Mouse (Mus musculus) right cerebral cortex, postnatal 4 days (tissue): Measurements from ENCODE around the gene Sult1a1.

Experiments
- DNase-seq: peaks from one replicate; pipeline ENCODE4 v3.0.0-alpha.2; 2022

Gene Sult1a1

GRCm38 (mm10) chr7:126657522-126657921 lies 18.7 kb downstream of the Sult1a1 start:
- DNase-seq = no peak

DNA sequence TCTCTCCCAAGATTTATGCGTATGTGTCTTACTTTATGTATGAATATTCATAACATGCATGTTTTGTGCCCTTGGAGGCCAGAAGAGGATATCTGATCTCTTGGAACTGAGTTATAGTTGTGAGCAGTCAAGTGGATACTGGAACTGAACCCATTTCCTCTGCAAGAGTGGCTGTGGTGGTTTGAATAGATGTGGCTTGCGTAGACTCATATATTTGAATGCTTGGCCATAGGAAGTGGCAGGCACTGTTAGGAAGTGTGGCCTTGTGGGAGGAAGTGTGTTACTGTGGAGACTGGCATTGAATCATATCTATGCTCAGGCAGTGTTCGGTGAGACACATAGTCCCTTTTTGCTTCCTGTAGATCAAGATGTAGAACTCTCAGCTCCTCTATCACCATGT lies 20.5 kb downstream of the Sult1a1 start:
- DNase-seq = no peak

GRCm38 (mm10) chr7:126653991-126654390 lies 22.2 kb downstream of the Sult1a1 start:
- no peak for DNase-seq

DNA sequence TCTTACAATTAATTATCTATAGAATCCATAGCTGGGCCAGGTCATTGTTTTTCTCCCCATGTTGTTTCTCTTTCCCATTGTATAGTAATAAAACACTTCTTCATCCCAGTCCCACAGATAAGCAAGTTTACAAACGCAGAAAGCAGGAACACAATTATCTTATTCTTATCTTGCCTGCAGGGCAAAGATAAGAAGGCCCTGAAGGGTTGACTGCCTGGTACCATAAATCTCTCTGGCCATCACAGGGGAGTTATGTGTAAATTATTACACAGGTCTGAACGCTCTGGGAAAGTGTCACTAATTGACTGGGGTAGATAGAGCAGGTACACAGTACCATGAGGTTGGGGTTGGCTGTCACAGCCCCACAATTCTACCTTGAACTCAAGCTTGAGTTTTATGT lies 25.4 kb downstream of the Sult1a1 start:
- DNase-seq = no peak

DNA sequence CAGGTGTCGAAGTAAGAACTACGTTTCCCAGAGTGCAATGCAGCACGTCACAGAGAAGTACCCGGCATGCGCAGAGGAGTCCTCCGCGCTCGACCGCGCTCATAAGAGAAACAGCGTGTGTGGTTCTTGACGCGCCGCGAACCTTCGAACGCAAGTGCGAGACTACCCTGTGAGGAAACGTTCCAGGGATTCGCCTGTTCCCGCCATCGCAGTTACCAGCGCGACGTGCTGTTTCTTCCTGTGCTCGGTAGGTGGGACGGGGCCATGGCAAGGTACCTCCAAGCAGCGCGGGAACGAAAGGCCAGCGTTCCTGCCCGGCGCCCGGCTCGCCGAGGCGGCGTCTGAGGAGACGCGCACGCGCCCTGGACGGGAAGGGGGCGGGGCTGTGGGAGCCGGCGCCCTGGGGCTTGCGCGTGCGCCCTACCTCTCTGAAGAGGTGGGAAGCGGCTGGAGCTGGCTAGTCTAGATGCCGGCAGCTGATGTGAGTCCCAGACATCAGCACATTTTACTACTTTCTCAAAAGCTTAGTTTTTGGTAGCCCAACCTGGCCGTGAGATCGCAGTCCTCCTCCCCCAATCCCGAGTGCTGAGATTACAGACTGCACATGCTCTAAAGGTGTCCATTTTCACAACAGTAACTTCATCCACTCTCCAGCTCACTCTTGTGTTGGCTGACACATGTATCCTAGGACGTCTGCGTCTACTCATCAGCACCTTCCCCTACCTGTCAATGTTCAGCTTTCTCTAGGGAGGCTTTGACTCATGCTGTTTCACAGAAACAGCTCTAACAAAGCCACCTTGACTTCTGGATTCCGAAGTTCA lies 26.8 kb downstream of the Sult1a1 start, which contains the start of gene Sgf29:
Gene Sgf29 (plus strand): TSS at position 79 of the 821 bp plus-strand sequence.
- peak; percentile 95 for DNase-seq

DNA sequence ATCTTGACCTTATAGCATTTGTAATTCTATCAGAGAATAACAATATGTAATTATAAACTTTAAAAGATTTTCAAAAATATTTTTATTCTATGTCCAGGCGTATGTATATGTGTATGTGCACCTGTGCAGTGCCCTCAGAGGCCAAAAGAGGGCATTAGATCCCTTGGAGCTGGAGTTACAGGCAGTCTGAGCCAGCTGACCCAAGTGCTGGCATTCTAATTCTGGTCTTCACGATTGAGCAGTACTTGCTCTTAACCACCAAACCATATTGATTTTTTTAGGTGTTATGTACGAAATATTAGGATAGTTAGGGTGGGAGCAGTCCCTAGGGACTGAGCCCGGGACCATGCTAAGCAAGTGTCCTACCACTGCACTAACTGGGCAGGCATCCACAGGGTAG lies 27.7 kb downstream of the Sult1a1 start:
- DNase-seq = no peak

- no peak for DNase-seq
Observed at GRCm38 (mm10) chr7:126645708-126646107, 30.5 kb downstream of the Sult1a1 start.

DNA sequence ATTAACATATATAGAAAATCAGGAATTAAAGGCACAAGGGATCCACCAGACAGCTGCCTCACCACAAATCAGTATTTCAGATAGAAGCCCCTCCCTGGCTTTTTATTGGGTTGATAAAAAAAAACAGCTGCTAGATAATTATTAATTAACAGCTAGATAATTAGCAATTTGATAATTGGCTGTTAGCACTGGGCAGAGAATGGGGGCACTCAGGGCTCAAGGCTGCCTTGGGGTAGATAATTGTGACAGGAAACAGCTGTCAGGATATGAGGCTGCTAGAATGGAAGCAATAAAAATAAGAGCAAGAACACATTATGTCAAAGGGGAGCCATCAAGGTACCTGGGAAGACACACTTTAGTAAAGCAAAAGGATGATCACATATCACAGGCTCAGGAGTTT lies 31.3 kb downstream of the Sult1a1 start:
- no peak for DNase-seq

GRCm38 (mm10) chr7:126644345-126644744 lies 31.9 kb downstream of the Sult1a1 start:
- DNase-seq = no peak

DNA sequence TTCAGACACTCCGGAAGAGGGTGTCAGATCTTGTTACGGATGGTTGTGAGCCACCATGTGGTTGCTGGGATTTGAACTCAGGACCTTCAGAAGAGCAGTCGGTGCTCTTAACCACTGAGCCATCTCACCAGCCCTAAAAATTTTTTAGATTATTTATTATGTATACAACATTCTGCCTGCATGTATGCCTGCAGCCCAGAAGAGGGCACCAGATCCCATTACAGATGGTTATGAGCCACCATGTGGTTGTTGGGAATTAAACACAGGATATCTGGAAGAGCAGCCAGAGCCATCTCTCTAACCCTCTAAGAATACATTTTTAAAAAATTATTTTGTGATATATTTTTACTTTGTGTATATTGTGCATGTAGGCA lies 33.0 kb downstream of the Sult1a1 start:
- DNase-seq = peak; percentile 17

DNA sequence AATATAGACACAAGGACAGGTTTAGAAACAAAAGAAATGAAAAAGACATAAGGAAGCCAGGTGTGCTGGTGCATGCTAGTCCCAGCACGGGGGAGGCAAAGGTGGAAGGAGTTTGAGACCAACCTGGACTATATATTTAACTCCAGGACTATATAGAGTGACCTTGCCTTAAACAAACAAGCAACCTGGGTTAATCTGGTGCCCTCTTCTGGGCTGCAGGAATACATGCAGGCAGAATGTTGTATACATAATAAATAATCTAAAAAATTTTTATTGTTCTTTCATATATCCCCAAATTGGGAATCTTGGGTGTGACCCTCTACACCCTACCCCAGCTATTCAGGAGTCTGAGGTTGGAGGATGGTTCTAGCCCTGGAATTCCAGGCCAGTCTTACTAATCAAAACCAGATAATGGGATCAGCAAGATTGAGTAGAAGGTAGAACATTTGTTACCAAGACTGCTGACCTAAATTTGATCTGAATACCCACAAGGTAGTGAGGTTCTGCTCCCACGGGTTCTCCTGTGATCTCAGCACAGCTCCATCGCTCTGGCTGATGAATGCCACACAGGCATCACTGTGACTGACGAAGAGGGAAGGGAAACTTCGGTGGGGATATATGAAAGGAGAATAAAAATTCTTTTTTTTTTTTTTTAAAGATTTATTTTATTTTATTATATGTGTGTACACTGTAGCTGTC lies 33.5 kb downstream of the Sult1a1 start:
- no peak for DNase-seq

DNA sequence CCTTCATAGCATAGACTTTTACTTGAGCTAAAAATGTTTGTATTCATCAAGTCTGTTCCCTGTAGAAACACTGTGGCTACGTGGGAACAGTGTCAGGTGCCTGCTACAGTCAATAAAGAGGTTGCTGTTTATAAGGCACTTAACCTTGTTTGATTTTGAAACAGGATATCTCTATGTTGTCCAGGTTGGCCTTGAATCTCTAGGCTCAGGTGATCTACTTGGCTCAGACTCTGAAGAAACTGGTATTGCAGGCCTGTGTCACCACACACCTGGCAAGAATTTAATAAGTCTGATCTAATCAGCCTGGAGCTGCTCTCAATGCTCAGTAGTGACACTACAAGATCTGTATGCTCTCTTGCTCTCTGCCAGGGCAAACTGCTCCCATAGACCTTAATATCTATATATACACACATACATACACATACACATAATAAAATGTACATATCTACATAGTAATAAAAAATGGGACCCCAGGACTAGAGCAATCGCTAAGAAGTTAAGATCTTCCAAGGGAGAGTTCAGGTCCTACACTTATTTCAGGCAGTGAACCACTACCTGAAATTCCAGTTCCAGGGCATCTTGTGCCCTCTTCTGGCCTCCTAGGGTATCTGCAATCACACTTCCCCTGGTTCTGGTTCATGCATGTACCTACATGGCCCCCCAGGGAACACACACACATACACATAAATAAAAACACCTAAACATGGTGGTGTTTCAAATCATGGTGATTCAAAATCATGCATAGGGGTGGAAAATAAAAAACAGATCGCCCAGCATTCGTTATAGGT lies 39.3 kb downstream of the Sult1a1 start:
- no peak for DNase-seq

- no peak for DNase-seq
Observed at GRCm38 (mm10) chr7:126635375-126635774, 40.9 kb downstream of the Sult1a1 start.

- no peak for DNase-seq
Observed at GRCm38 (mm10) chr7:126632478-126632877, 43.8 kb downstream of the Sult1a1 start.

DNA sequence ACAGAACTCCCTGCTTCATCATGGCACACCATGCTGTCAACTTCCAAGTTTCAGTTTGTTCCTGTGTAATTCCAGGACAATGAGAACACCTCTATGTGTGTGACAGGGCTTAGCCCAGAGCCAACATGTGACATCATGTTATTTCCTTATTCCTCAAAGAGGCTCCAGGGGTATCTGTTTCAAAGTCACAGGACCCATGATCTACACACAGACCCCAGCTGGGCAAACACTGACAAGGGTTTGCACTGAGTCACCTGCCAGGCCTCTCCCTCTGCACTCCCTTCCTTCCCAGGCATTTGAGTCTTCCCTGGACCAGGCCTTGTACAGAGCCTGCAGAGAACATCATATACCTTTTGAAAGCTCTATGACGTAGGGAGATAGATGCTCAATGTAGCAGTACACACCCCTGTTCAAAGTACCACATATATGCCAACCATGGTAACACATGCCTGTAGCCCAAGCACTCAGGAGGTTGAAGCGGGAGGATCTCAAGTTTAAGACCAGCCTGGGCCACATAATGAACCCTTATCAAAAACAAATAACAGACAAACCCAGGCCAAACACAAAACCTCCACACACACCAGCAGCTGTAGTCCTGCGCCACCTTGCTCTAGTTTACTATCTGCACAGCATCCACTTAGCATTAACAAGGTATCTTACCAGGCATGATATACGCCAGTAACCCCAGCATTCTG lies 45.3 kb downstream of the Sult1a1 start, which contains the start of gene Nupr1:
Gene Nupr1 (minus strand): TSS at position 38 of the 695 bp plus-strand sequence.
- DNase-seq = no peak

DNA sequence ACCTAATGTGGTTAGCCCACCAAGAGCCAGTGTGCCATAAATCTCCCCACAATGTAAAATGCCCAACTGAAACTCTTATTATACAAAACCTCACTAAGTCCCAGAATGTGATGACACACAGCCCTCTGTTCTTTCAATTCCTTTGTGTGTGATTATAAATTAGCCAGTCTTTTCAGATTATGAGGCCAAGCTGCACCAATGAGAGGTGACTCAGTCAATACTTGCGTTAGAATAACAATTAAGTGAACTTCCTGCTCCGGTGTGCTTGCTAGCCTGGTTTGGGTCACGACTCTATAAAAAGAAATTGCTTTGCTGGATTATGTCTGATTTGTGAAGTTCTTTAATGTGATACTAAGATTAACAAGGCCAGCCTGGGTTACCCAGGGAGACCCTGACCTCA lies 46.3 kb downstream of the Sult1a1 start:
- DNase-seq = no peak

DNA sequence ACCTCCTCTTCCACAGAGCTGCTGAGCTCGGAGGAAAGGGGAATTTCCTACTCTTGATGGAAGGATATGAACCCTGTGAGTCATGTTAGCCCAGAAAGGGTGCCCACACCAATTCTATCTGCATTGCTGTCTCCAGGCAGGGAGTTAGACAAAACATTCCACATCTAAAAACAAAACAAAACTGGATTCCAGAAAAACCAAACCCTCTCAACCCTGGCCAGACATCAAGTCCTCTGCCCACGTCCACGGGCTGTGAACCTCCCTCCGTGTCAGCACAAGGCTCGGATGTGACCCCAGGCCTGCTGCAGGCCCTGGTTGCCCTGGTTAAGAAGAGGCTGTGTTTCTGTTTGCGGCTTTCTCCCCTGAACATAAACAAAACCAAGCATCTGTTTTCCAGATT lies 48.1 kb downstream of the Sult1a1 start:
- DNase-seq = no peak

- no peak for DNase-seq
Observed at GRCm38 (mm10) chr7:126625807-126626600, 50.2 kb downstream of the Sult1a1 start.

GRCm38 (mm10) chr7:126625369-126625768 lies 50.9 kb downstream of the Sult1a1 start:
- peak; percentile 14 for DNase-seq

DNA sequence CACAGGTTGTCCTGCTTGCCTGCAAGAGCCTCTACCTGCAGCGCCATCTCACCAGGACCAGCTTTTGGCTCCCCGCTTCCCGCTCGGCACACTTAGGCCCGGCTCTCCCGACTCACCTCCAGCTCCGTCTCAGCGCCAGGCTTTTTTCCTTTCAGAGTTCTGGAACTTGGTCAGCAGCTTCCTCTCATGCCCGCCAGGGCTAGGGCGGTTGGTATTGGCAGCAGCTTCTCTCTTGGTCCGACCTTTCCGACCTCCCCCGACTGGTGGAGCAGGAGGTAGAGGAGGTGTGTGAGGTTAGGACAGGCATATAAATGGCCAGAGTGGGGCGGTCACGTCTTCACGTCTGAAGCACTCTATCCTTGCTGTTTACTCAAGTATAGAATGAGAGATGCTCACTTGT lies 51.5 kb downstream of the Sult1a1 start:
- DNase-seq = no peak

DNA sequence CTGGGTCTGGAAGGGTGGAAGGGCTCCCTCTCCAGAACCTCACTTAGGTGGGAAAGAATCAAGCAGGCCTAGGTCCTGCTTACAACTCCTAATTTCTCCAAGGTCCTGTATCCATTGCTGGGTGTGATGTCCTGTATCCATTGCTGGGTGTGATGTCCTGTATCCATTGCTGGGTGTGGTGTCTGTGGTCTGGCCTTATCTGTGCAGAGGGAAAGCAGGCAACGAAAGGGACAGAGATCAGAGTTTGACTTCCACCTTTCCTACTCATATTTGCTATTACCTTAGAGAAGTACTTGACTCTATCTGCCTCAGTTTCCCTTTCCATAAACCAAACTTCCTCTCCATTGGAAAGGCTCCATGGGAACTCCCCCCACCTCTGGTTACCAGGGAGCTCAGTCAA lies 52.9 kb downstream of the Sult1a1 start:
- no peak for DNase-seq
